Mouse (Mus musculus): ENCODE data around the gene Olfr181.

The Olfr181 gene

DNA sequence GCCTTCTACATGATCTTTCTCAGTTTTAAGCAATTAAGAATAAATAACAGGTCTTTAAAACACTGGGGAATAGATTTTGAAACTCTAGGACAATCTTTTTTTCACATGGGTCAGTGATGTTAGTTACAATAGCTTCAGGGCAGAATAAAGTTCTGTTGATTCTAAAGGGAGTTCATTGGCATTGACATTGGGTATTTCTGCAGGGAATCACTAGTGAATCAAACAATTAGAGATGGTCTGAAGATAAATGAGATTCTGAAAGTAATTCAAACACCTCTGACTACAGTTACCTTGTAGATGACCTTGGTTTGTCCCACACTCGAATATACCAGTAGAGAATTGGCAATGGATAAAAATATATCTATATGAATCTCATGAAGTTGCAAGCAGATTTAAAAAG is at the start of gene Olfr181:
TSS of gene Olfr181 (minus strand) at position 101 of the 400 bp plus-strand sequence.
- DNase-seq = no peak

GRCm38 (mm10) chr16:58929292-58929691 is 737 bp upstream of the Olfr181 start, which contains the start of gene Olfr180:
TSS of gene Olfr180 (minus strand) at chr16:58929392.
- DNase-seq = no peak

DNA sequence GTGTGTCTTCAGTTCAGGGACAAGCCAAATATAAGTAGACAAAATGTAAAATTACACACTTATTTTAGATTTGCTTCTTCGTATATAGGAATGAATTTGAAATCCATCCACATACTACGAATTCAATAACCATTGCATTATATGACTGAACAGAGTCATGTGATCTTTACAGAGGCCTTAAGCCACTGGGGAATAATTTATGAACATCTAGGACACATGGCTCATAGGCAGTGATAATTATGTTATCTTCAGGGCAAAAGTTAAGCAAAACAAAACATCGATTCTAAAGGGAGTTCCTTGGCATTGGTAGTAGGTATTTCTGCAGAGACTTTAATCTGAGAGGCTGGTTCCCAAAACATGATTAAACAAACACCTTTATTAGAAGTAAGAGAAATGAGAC is 36.6 kb downstream of the Olfr181 start, which contains the start of gene Olfr178:
TSS of gene Olfr178 (minus strand) at position 101 of the 400 bp plus-strand sequence.
- no peak for DNase-seq

GRCm38 (mm10) chr16:58884416-58884815 is 44.1 kb downstream of the Olfr181 start:
- no peak for DNase-seq

All from layer of hippocampus, adult 9-11 months (tissue).